Mouse (Mus musculus) limb, embryonic 10.5 days (tissue): ENCODE measurements at regions not wholly inside any gene's neighbourhood (a gene's known extent, or its start where the extent isn't known, plus 50 kb on each side); places are given as distances from the start of the nearest gene placed in this dataset. TPM values are rescaled to one million over a fixed set of nuclear protein-coding genes. Genes with fewer than 3 reads are reported as not detected.

Source experiments
- DNase-seq: peaks from one replicate; pipeline ENCODE4 v3.0.0-alpha.2; 2017; ENCODE audit warnings: low spot score
- H3K27ac ChIP-seq: fragments of 300-500 bp; sonication (generic); 2 replicates; pipeline ENCODE4 v1.5.1; 2016; ENCODE audit warnings: mild to moderate bottlenecking
- H3K27me3 ChIP-seq: fragments of 300-500 bp; sonication (generic); 2 replicates; pipeline ENCODE4 v1.6.1; 2016; ENCODE audit warnings: low read depth, mild to moderate bottlenecking; ENCODE audit not compliant: poor library complexity, severe bottlenecking
- H3K36me3 ChIP-seq: fragments of 300-500 bp; sonication (generic); 2 replicates; pipeline ENCODE4 v1.6.1; 2016; ENCODE audit warnings: mild to moderate bottlenecking, moderate library complexity
- H3K4me1 ChIP-seq: fragments of 300-500 bp; sonication (generic); 2 replicates; pipeline ENCODE4 v1.6.1; 2016
- H3K4me3 ChIP-seq: fragments of 300-500 bp; sonication (generic); 2 replicates; pipeline ENCODE4 v1.5.1; 2016; ENCODE audit warnings: mild to moderate bottlenecking, moderate library complexity
- H3K9me3 ChIP-seq: fragments of 300-500 bp; sonication (generic); replicated peaks from 2 replicates; pipeline ENCODE4 v1.6.1; 2016; ENCODE audit warnings: mild to moderate bottlenecking
- WGBS: fragments of 180-500 bp; shearing (Covaris S2); methylation state at CpG from one replicate; pipeline ENCODE4 v1.1.7; 2016; 5-methylcytosine and 5-hydroxymethylcytosine counted together
- microRNA-seq: library from miRNA; unstranded; fragments of <30 nt; microRNA quantifications from one replicate; pipeline ENCODE4, GENCODE M21; 2017

DNA sequence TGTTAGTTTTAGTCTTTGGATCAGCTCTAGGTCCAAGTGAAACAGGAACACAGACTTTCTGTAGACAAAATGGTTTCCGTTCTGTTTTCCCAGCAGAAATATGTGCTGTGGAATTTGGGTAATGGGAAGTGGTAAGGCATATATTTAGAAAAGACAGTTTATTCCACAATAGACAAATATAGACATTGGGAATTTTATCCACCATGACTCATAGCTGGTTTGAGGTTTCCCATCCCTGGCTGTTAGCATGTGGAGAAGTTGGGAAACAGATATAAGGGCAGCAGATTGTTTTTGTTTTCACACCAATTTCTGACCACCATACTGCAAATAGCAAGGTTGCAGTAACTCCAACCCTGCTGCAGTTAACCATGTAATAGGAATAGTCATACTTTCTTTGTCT lies 385.0 kb upstream of the Adam34 start:
- Histone ChIP-seq H3K27ac (no peak overlapping the region), H3K4me3 (no peak overlapping the region), H3K9me3 (no peaks in the 10 kb centered on the region), H3K27me3 (no peaks in the 10 kb centered on the region), H3K36me3 (no peaks in the 10 kb centered on the region), H3K4me1 (no peaks in the 10 kb centered on the region)
- 94% methylated on average over 1 of the region's 1 CpGs for WGBS
- no peak for DNase-seq

DNA sequence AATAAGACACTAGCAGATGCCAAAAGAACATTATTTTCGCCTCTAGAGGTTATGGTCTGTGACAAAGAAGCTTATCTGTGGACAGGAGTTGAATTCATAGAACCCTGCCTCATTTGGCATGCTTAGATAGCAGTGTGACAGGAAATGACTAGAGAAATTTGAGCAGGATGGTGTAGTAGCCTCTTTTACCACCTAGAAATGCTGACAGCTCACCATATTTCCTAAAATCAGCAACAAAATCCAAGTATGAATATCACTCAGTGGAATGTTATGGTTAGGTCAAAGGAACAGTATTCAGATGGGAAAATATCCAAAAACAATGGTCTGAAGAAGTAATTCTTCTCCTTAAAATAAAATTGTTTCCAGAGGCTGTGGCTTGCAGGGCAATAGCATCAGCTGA lies 383.6 kb upstream of the Adam34 start:
- Histone ChIP-seq H3K36me3 (no peaks in the 10 kb centered on the region), H3K27me3 (no peaks in the 10 kb centered on the region), H3K9me3 (no peaks in the 10 kb centered on the region), H3K4me1 (no peaks in the 10 kb centered on the region), H3K27ac (no peak overlapping the region), H3K4me3 (no peak overlapping the region)
- DNase-seq, result no peak
- WGBS, result 67% methylated on average over 1 of the region's 1 CpGs

DNA sequence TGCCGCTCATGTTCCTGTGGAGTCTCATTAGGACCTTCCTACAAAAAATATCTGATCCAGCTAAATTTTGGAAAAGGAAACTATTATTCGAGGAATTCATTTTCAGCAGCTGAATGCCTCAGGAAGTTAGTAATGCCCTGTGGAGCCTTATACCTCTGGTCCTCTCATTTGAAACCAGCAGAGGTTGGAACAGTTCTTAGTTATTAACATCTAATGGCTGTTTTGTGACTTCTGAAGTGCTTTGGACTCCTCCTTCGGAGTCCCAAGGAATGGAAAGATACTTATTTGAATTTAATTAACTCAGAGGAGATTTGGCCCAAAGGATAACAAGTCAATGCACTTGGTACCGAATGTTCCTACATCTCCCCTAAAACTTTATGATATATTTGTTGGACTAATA lies 372.2 kb upstream of the Adam34 start:
- no peaks in the 10 kb centered on the region for H3K27me3 ChIP-seq
- no peaks in the 10 kb centered on the region for H3K36me3 ChIP-seq
- WGBS, result 84% methylated on average over 4 of the region's 4 CpGs

DNA sequence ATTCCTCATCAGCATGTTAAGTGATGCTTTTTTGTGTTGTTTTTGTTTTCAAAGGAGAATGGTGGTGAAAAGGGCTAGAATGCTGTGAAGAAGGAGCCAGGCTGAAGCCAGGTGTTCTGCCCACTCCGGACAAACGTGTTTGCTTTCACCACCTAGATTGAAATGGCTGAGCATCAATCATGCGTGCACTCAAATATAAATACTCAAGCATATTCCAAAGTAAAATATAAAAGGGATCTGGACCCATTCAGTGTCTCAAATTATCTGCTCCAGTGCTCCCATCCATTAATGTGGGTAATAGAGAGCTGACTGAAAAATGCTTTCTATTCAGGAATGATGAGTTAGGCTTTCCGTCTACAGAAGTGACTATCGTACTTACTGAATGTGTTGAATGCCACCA lies 349.0 kb upstream of the Adam34 start:
- Histone ChIP-seq H3K27ac (no peak overlapping the region), H3K9me3 (no peaks in the 10 kb centered on the region), H3K4me3 (no peak overlapping the region), H3K36me3 (no peaks in the 10 kb centered on the region), H3K4me1 (no peaks in the 10 kb centered on the region), H3K27me3 (no peaks in the 10 kb centered on the region)
- no peak for DNase-seq
- 68% methylated on average over 5 of the region's 5 CpGs for WGBS

More for the DNA sequence above, 372.2 kb upstream of the Adam34 start:
- Histone ChIP-seq H3K4me1 (peaks cover 4% of the 10 kb centered on the region; the same call in 1 of the 2 replicates), H3K9me3 (no peaks in the 10 kb centered on the region), H3K27ac (no peak overlapping the region), H3K4me3 (no peak overlapping the region)
- no peak for DNase-seq

- WGBS, result 88% methylated on average over 8 of the region's 8 CpGs
- DNase-seq, result no peak
- H3K27ac ChIP-seq, result no peak overlapping the region
- no peaks in the 10 kb centered on the region for H3K36me3 ChIP-seq
- no peaks in the 10 kb centered on the region for H3K9me3 ChIP-seq
- H3K27me3 ChIP-seq, result no peaks in the 10 kb centered on the region
- no peaks in the 10 kb centered on the region for H3K4me1 ChIP-seq
- H3K4me3 ChIP-seq, result no peak overlapping the region
Observed at GRCm38 (mm10) chr8:44042572-44043355, 332.9 kb upstream of the Adam34 start.

GRCm38 (mm10) chr8:44034211-44034610 lies 324.4 kb upstream of the Adam34 start:
- H3K9me3 ChIP-seq, result no peaks in the 10 kb centered on the region
- no peaks in the 10 kb centered on the region for H3K4me1 ChIP-seq
- H3K27ac ChIP-seq, result no peak overlapping the region
- H3K36me3 ChIP-seq, result no peaks in the 10 kb centered on the region
- no peak overlapping the region for H3K4me3 ChIP-seq
- no peak for DNase-seq
- no peaks in the 10 kb centered on the region for H3K27me3 ChIP-seq
- 77% methylated on average over 4 of the region's 4 CpGs for WGBS

DNA sequence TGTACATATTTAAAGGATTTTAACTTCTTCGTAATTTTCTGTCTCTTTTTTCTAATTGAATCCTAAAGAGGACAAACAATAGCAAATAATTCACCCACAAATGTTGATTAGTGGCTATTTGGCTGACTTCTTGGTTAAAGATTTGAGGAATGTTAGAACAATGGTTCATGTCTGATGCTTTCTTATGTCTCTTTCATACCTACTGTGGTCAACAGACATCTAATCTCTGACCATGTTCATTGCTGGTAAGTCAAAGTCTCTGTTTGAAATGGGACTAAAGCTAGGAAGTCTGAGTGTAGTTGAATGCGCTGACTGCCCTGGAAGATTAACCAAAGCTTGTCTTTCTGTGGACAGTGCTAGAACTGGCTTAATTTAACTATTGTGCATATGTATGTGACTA lies 321.5 kb upstream of the Adam34 start:
- no peaks in the 10 kb centered on the region for H3K27me3 ChIP-seq
- H3K4me3 ChIP-seq, result no peak overlapping the region
- WGBS, result 90% methylated on average over 2 of the region's 2 CpGs
- no peaks in the 10 kb centered on the region for H3K9me3 ChIP-seq
- H3K36me3 ChIP-seq, result no peaks in the 10 kb centered on the region
- no peak overlapping the region for H3K27ac ChIP-seq
- H3K4me1 ChIP-seq, result no peaks in the 10 kb centered on the region
- no peak for DNase-seq

DNA sequence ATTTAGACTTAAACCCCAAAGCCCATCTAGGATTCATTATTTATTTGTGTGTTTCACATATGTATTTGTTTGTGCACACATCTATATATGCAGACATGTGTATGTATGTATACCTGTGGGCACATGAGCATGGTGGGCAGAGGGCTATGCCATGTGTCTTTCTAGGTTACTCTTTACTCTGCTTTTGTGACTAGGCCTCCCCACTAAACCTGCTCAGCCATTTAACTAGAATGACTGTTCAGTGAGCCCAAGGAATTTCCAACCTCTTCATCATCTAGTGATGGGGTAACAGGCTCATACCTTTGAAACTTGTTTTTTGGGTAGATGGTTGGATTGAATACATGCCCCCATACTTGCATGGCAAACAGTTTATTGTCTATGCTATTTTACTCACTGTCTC lies 321.1 kb upstream of the Adam34 start:
- Histone ChIP-seq H3K27ac (no peak overlapping the region), H3K4me1 (no peaks in the 10 kb centered on the region), H3K4me3 (no peak overlapping the region), H3K9me3 (no peaks in the 10 kb centered on the region), H3K36me3 (no peaks in the 10 kb centered on the region), H3K27me3 (no peaks in the 10 kb centered on the region)
- DNase-seq, result no peak

- no peaks in the 10 kb centered on the region for H3K9me3 ChIP-seq
- WGBS, result 62% methylated on average over 4 of the region's 4 CpGs
- no peak overlapping the region for H3K27ac ChIP-seq
- H3K36me3 ChIP-seq, result no peaks in the 10 kb centered on the region
- H3K27me3 ChIP-seq, result no peaks in the 10 kb centered on the region
- DNase-seq, result no peak
- no peaks in the 10 kb centered on the region for H3K4me1 ChIP-seq
- no peak overlapping the region for H3K4me3 ChIP-seq
Observed at GRCm38 (mm10) chr8:44027738-44028137, 317.9 kb upstream of the Adam34 start.

GRCm38 (mm10) chr8:44025926-44026325 lies 316.1 kb upstream of the Adam34 start:
- Histone ChIP-seq H3K27ac (no peak overlapping the region), H3K4me3 (no peak overlapping the region), H3K36me3 (no peaks in the 10 kb centered on the region), H3K4me1 (no peaks in the 10 kb centered on the region), H3K27me3 (no peaks in the 10 kb centered on the region), H3K9me3 (no peaks in the 10 kb centered on the region)
- 34% methylated on average over 3 of the region's 3 CpGs for WGBS
- DNase-seq, result peak; percentile 70

DNA sequence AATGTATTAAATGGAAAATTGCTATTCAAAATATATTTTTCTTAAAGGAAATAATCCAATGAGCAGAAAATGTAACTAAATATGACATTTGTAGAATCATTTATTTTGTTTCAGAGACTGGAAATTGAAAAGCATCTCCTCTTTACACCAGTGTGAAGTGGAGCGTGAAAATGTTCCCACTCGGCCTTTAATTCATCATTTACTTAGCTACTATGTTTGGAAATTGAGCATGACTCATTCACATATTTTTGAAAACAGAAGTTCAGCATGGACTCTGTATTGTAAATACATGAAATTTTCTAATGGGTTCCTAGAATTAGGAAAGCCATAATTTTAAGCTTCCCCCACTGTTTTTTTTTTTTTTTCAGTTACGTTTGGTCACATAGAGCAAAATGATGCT lies 314.2 kb upstream of the Adam34 start:
- H3K9me3 ChIP-seq, result no peaks in the 10 kb centered on the region
- WGBS, result 94% methylated on average over 3 of the region's 3 CpGs
- no peaks in the 10 kb centered on the region for H3K36me3 ChIP-seq
- no peaks in the 10 kb centered on the region for H3K4me1 ChIP-seq
- H3K27ac ChIP-seq, result no peak overlapping the region
- no peak overlapping the region for H3K4me3 ChIP-seq
- DNase-seq, result no peak
- no peaks in the 10 kb centered on the region for H3K27me3 ChIP-seq

Small RNA genes in the stretch of these regions (microRNA-seq; reads per million reads assigned to microRNA genes)
- gene Gm24591, result not detected
